Mouse (Mus musculus): ENCODE results near the gene Thoc6. TPM values are rescaled to one million over a fixed set of nuclear protein-coding genes. Genes with fewer than 3 reads are reported as not detected.
A peak's percentile ranks its signal among the peaks of the same experiment; 100 is the strongest.

Thoc6 gene
- polyA plus RNA-seq, 1 experiment: 19.8 TPM

DNA sequence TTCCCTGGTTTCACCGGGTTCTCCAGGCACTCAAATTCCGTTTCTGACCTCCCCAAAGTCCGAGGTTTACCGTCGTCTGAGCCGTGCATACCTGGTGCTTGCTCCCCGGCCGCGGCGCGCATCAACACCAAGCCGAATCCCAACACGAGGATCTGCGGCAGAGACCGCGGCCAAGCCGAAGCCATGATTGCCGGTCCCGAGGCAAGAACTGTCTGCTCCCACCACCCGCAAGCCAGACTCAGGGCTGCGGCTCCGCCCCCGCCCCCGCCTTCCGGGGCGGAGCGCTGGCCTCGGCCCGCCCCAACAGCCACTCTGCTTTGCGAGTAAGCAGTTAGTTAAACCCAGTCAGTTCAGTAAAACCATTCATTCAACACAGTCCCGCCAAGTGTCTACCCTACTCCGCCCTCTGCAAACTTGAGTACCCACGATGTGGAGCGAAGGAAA lies 3.6 kb upstream of the Thoc6 start, which contains the start of gene Tnfrsf12a:
Tnfrsf12a (minus strand) TSS at position 233 of the 444 bp plus-strand sequence.
- peak within 1 kb of the TSS; percentile 84 for H3K4me3 ChIP-seq (ENCODE audit: low read depth, low read length)
- peaks cover 11% of the 10 kb centered on the region for H3K4me1 ChIP-seq (ENCODE audit: control insufficient read depth, insufficient read depth, insufficient read length, low read length)
- H3K27me3 ChIP-seq (ENCODE audit: control insufficient read depth, insufficient read depth, low read length): peaks cover 15% of the 10 kb centered on the region
- TF ChIP-seq POLR2A (IDR thresholded peaks at IDR 0.05; ENCODE audit: low read depth, low read length) (peak; percentile 90), CTCF (IDR thresholded peaks at IDR 0.05; ENCODE audit: extremely low read depth, insufficient read length, insufficient replicate concordance, low read depth, low read length) (no peak)
- no peaks in the 10 kb centered on the region for H3K36me3 ChIP-seq (ENCODE audit: control insufficient read depth, insufficient read depth, low read length)
- under 1% methylated on average over 34 of the region's 34 CpGs for WGBS
- peak within 1 kb of the TSS; percentile 36; the same call in 1 of the 2 replicates for H3K27ac ChIP-seq (ENCODE audit: insufficient read depth, low read depth, low read length)

DNA sequence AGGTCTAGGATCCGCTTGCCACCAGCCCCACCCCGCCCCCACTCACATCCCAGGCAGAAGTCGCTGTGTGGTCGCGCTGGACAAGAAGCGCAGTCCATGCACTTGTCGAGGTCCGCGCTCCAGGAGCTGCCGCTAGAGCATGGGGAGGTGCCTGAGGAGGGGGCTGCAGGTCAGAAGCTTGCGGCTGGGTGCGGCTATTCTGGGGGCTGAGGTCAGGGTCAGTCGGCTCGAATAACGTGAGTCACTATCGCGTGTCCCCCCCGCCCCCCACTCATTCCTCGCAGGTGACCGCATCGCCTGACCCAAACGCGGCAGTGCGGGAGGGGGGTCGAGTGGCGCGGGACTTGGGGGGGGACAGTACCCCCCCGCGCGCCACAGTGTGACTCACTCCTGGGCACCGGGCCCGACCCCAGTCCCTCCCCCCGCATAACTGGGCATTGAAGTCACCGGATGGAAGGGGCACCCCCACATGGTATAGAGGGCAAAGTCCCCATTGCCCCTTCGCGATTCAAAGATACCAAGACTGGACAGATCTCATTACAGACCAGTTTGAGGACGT lies 2.9 kb upstream of the Thoc6 start:
- peaks cover 15% of the 10 kb centered on the region for H3K27me3 ChIP-seq (ENCODE audit: control insufficient read depth, insufficient read depth, low read length)
- WGBS: 1% methylated on average over 37 of the region's 37 CpGs
- peak overlapping the region; percentile 36; the same call in 1 of the 2 replicates for H3K27ac ChIP-seq (ENCODE audit: insufficient read depth, low read depth, low read length)
- H3K4me3 ChIP-seq (ENCODE audit: low read depth, low read length): peak overlapping the region; percentile 84
- TF ChIP-seq POLR2A (IDR thresholded peaks at IDR 0.05; ENCODE audit: low read depth, low read length) (0 out of 2 replicates have a peak, but pooled peaks have one; percentile 3), CTCF (IDR thresholded peaks at IDR 0.05; ENCODE audit: extremely low read depth, insufficient read length, insufficient replicate concordance, low read depth, low read length) (no peak)
- H3K4me1 ChIP-seq (ENCODE audit: control insufficient read depth, insufficient read depth, insufficient read length, low read length): peaks cover 11% of the 10 kb centered on the region
- no peaks in the 10 kb centered on the region for H3K36me3 ChIP-seq (ENCODE audit: control insufficient read depth, insufficient read depth, low read length)

DNA sequence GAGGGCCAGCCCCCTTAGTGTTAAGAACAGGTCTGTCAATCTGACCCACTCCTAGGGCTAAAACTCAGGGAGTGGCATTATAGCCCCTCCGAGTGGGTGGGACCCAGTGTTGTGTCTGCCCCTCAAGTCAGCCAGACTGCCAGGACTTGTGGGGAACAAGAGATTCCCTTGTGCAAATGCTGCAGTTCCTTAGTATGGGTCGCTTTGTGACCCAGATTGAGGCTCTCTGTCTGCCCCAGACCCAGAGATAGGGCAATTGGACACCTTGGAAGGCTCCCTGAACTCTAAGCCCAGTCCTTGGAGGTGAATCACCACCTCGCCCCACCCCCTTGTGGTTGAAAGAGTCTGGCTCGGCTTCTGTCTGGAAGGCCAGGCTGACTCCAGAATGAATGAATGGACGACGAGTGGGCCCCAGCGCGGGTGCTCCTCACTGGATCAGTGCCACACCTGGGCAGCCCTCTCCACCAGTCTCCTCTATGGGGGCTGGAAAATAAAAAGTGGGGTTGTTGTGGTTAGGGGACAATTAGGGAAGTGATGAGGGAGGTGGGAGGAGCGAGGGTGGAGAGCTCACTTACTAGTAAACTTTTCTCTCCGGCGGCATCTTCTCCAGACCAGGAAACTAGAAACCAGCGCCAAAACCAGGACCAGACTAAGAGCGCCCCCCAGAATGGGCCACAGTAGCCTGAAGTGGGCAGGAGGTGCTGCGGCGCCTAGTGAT lies 2.0 kb upstream of the Thoc6 start:
- 0 out of 2 replicates have a peak overlapping the region, but pooled peaks have one; percentile 14 for H3K27ac ChIP-seq (ENCODE audit: insufficient read depth, low read depth, low read length)
- WGBS: 17% methylated on average over 15 of the region's 15 CpGs
- H3K36me3 ChIP-seq (ENCODE audit: control insufficient read depth, insufficient read depth, low read length): no peaks in the 10 kb centered on the region
- TF ChIP-seq POLR2A (IDR thresholded peaks at IDR 0.05; ENCODE audit: low read depth, low read length) (no peak), CTCF (IDR thresholded peaks at IDR 0.05; ENCODE audit: extremely low read depth, insufficient read length, insufficient replicate concordance, low read depth, low read length) (no peak)
- peaks cover 15% of the 10 kb centered on the region for H3K27me3 ChIP-seq (ENCODE audit: control insufficient read depth, insufficient read depth, low read length)
- H3K4me3 ChIP-seq (ENCODE audit: low read depth, low read length): peak overlapping the region; percentile 84
- H3K4me1 ChIP-seq (ENCODE audit: control insufficient read depth, insufficient read depth, insufficient read length, low read length): peaks cover 11% of the 10 kb centered on the region

DNA sequence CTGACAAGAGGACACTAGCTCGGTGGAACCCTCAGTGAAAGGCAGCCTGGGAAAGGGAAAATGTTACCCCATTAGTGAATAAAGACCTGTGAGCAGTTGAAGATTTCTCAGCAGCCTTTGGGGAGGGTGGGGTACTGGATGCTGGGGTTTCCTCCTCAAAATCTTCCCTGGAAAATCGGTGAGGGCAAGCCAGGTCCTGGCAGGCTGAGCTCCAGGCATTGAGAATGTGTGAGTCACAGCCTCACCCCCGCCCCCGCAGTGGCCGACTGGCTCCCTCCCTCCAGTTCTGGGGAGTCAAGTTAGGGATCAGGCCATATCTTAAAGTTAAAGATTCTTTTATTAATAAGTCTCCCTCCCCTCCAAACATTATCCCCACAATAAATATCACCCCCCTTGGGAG lies 1.4 kb upstream of the Thoc6 start:
- Histone ChIP-seq H3K27me3 (ENCODE audit: control insufficient read depth, insufficient read depth, low read length) (peaks cover 15% of the 10 kb centered on the region), H3K36me3 (ENCODE audit: control insufficient read depth, insufficient read depth, low read length) (no peaks in the 10 kb centered on the region), H3K4me1 (ENCODE audit: control insufficient read depth, insufficient read depth, insufficient read length, low read length) (peaks cover 11% of the 10 kb centered on the region), H3K4me3 (ENCODE audit: low read depth, low read length) (no peak overlapping the region), H3K27ac (ENCODE audit: insufficient read depth, low read depth, low read length) (peak overlapping the region; percentile 14; the same call in 1 of the 2 replicates)
- WGBS: 34% methylated on average over 5 of the region's 5 CpGs
- TF ChIP-seq POLR2A (IDR thresholded peaks at IDR 0.05; ENCODE audit: low read depth, low read length): no peak
- TF ChIP-seq CTCF (IDR thresholded peaks at IDR 0.05; ENCODE audit: extremely low read depth, insufficient read length, insufficient replicate concordance, low read depth, low read length): no peak

DNA sequence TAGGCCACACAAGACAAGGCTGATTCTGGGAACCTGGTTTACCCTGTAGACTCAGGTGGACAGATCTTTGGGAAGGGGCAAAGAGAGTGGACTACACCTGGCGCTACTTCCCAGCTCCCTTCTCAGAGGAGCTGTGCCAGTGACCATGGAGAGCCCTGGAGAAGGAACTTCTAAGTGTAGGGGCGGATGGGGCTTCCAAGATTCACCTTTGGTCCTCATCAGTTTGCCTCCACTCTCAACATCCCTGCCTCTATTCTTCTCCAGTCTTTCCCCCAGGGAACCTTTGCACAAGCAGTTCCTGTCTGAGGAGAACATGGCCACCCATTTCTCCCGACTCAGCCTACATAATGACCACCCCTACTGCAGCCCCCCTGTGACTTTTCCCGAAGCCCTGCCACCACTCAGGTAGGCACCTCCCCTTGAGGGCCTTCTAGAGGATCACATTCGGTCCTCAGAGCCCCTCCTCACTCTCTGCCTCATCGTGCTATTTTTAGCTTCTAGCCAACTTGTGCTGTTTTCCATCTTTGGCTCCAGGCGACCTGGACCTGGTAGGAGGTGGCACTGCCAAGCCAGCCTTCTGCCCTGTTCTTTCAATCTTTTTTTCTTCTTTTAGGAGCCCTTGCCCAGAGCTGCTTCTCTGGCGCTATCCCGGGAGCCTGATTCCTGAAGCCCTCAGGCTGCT lies 730 bp upstream of the Thoc6 start:
- Histone ChIP-seq H3K27ac (ENCODE audit: insufficient read depth, low read depth, low read length) (peak overlapping the region; percentile 18), H3K36me3 (ENCODE audit: control insufficient read depth, insufficient read depth, low read length) (peaks cover 5% of the 10 kb centered on the region), H3K4me3 (ENCODE audit: low read depth, low read length) (peak overlapping the region; percentile 86), H3K27me3 (ENCODE audit: control insufficient read depth, insufficient read depth, low read length) (peaks cover 8% of the 10 kb centered on the region), H3K4me1 (ENCODE audit: control insufficient read depth, insufficient read depth, insufficient read length, low read length) (peaks cover 11% of the 10 kb centered on the region)
- TF ChIP-seq POLR2A (IDR thresholded peaks at IDR 0.05; ENCODE audit: low read depth, low read length) (no peak), CTCF (IDR thresholded peaks at IDR 0.05; ENCODE audit: extremely low read depth, insufficient read length, insufficient replicate concordance, low read depth, low read length) (peak; percentile 3; the same call in 1 of the 2 replicates)
- 35% methylated on average over 9 of the region's 9 CpGs for WGBS

DNA sequence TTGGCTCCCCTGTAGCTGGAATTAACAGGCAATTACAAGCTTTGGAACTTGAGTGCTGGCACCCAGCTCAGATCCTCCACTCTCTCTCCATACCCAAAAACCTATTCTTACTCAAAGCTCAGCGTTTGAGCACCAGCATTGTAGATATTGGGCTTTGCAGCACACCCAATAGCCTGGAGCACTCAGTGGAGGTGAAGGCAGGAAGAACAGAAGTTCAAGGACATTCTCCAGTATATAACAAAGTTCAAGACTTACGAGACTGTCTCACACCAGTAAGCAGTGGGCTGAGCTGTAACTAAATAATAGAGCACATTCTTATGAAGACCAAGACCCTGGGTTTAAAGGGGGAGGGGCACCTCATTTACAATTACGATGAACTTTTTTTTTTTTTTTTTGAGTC lies 921 bp downstream of the Thoc6 start:
- Histone ChIP-seq H3K36me3 (ENCODE audit: control insufficient read depth, insufficient read depth, low read length) (peaks cover 19% of the 10 kb centered on the region), H3K27me3 (ENCODE audit: control insufficient read depth, insufficient read depth, low read length) (no peaks in the 10 kb centered on the region), H3K4me3 (ENCODE audit: low read depth, low read length) (no peak overlapping the region), H3K27ac (ENCODE audit: insufficient read depth, low read depth, low read length) (no peak overlapping the region), H3K4me1 (ENCODE audit: control insufficient read depth, insufficient read depth, insufficient read length, low read length) (peaks cover 11% of the 10 kb centered on the region)
- WGBS: 35% methylated on average over 3 of the region's 3 CpGs
- TF ChIP-seq POLR2A (IDR thresholded peaks at IDR 0.05; ENCODE audit: low read depth, low read length): no peak
- TF ChIP-seq CTCF (IDR thresholded peaks at IDR 0.05; ENCODE audit: extremely low read depth, insufficient read length, insufficient replicate concordance, low read depth, low read length): no peak
